Mouse (Mus musculus) MEL (cell line): Measurements from ENCODE around the gene Slc41a3.

Experiments
- CTCF ChIP-seq, 3 experiments: IDR thresholded peaks in 2 of 3; conservative IDR thresholded peaks in 1 of 3; 2 replicates each; pipeline ENCODE4 v1.5.1; 2011 to 2012; ENCODE audit warnings: low read length in 3 of 3, low read depth in 2 of 3, mild to moderate bottlenecking in 2 of 3, improper control_type of control experiment in 1 of 3, inconsistent platforms in 1 of 3, mixed read lengths in 1 of 3, moderate library complexity in 1 of 3; ENCODE audit not compliant: control insufficient read depth in 1 of 3, insufficient read depth in 1 of 3, poor library complexity in 1 of 3, severe bottlenecking in 1 of 3
- MAFK ChIP-seq: IDR thresholded peaks from 2 replicates; pipeline ENCODE4 v1.6.1; 2011; ENCODE audit warnings: low read depth, mild to moderate bottlenecking, low read length, improper control_type of control experiment, borderline replicate concordance
- MAX ChIP-seq: IDR thresholded peaks from 2 replicates; pipeline ENCODE4 v1.6.1; 2011; ENCODE audit warnings: low read length, improper control_type of control experiment
- POLR2A ChIP-seq, 2 experiments: IDR thresholded peaks; 2 replicates each; pipeline ENCODE4 v1.6.1; 2011 to 2012; ENCODE audit warnings: low read length in 2 of 2, mild to moderate bottlenecking in 2 of 2, control low read depth in 1 of 2, improper control_type of control experiment in 1 of 2, low read depth in 1 of 2, moderate library complexity in 1 of 2; ENCODE audit not compliant: control insufficient read depth in 1 of 2, insufficient read depth in 1 of 2, poor library complexity in 1 of 2
- TBP ChIP-seq: IDR thresholded peaks from 2 replicates; pipeline ENCODE4 v1.8.0; 2011; ENCODE audit warnings: low read depth, low read length, improper control_type of control experiment
- TCF12 ChIP-seq: IDR thresholded peaks from 2 replicates; pipeline ENCODE4 v1.6.1; 2014; ENCODE audit warnings: low read depth, mild to moderate bottlenecking, inconsistent platforms, low read length, improper control_type of control experiment, moderate library complexity
- ZNF384 ChIP-seq: IDR thresholded peaks from 2 replicates; pipeline ENCODE4 v1.6.1; 2012; ENCODE audit warnings: low read depth, mild to moderate bottlenecking, inconsistent platforms, low read length, improper control_type of control experiment

DNA sequence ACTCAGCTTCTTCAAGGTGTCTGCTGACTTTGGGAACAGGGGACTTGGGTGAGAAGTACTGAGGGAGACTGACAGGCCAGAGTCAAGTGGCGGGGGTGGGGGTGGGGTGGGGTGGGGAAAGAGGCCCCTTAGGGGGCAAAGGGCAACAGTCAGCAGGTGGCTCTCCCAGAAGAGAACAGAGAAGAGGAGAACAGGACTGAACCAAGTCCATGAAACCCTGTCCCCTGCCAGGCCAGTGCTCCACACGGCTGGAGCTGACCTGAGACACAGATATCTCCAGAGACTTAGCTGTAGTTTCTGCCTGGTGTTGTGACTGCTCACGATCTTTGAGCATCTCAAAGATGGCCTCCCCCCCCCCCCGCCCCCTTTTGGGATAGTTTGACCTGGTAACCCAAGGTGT lies 44.8 kb downstream of the Slc41a3 start:
- no peak for TF ChIP-seq TCF12
- TF ChIP-seq POLR2A (IDR thresholded peaks at IDR 0.05; ENCODE audit: control insufficient read depth in 1 of 2, insufficient read depth in 1 of 2, low read depth in 1 of 2, low read length in 2 of 2, poor library complexity in 1 of 2) = no peak
- no peak for TF ChIP-seq CTCF (IDR thresholded peaks at IDR 0.05 in 2 of 3, conservative IDR thresholded peaks at IDR 0.05 in 1 of 3; ENCODE audit: control insufficient read depth in 1 of 3, insufficient read depth in 1 of 3, low read depth in 2 of 3, low read length in 3 of 3, poor library complexity in 1 of 3, severe bottlenecking in 1 of 3)
- no peak for TF ChIP-seq MAFK
- TF ChIP-seq TBP = no peak
- no peak for TF ChIP-seq ZNF384
- no peak for TF ChIP-seq MAX
